Mouse (Mus musculus): ENCODE data around the gene Hadha.

GRCm38 (mm10) chr5:30152413-30152812 lies 2.5 kb downstream of the Hadha start:
- TF ChIP-seq POLR2A (IDR thresholded peaks at IDR 0.05; ENCODE audit: low read depth, low read length) (no peak), CTCF (IDR thresholded peaks at IDR 0.05; ENCODE audit: extremely low read depth, insufficient read depth, insufficient read length, insufficient replicate concordance) (no peak)
